Mouse (Mus musculus) myocyte (in vitro differentiated cells): ENCODE measurements at regions not wholly inside any gene's neighbourhood (a gene's known extent, or its start where the extent isn't known, plus 50 kb on each side); places are given as distances from the start of the nearest gene placed in this dataset.

ENCODE experiments used
- MAX ChIP-seq: IDR thresholded peaks from one replicate; pipeline ENCODE4 v1.6.1; 2011; ENCODE audit warnings: low read depth, mild to moderate bottlenecking, control low read depth
- POLR2A ChIP-seq: IDR thresholded peaks from one replicate; pipeline ENCODE4 v1.6.1; 2011; ENCODE audit warnings: low read depth, mild to moderate bottlenecking, control low read depth, moderate library complexity; ENCODE audit not compliant: insufficient read length
- USF1 ChIP-seq: IDR thresholded peaks from one replicate; pipeline ENCODE4 v1.6.1; 2011; ENCODE audit warnings: low read depth, mild to moderate bottlenecking, control low read depth, moderate library complexity

- no peak for TF ChIP-seq MAX
- no peak for TF ChIP-seq POLR2A
- no peak for TF ChIP-seq USF1
Measured at GRCm38 (mm10) chr1:88838661-88839274, 136.7 kb upstream of the Arl4c start.
